ENCODE assay signal across 8 mouse cellular contexts in genomic region chr9:57501452-57501851, GRCm38 (mm10). TPM values are rescaled to one million over a fixed set of nuclear protein-coding genes. Genes with fewer than 3 reads are reported as not detected.
DNase-seq lines count a peak whose midpoint lies in the region; ATAC-seq and TF ChIP-seq lines count a peak whose summit lies in the region.
"Had no signal": no experiment of that assay in that cellular context is flagged by ENCODE, and none has a peak within 500 bp of the region (broad histone marks: within the 10 kb centered on the region; RNA-seq: fewer than 3 reads in every experiment).

No protein-coding gene starts in this region.

- H3K27ac ChIP-seq in lung, embryonic 14.5 days (ENCODE audit: low read depth) = no peak overlapping the region
- H3K27ac ChIP-seq in forebrain, embryonic 10.5 days = no peak overlapping the region

- no peaks in the 10 kb centered on the region for H3K9me3 ChIP-seq in lung, embryonic 14.5 days (ENCODE audit: low read depth, low read length)
- H3K9me3 ChIP-seq in forebrain, embryonic 10.5 days = no peaks in the 10 kb centered on the region

- intact Hi-C loops in left cerebral cortex, postnatal 25 days (cut with DNase I) = no loop called here

- H3K27me3 ChIP-seq in lung, embryonic 14.5 days (ENCODE audit: insufficient read depth, low read length) = peaks cover 71% of the 10 kb centered on the region
- H3K27me3 ChIP-seq in forebrain, embryonic 10.5 days (ENCODE audit: poor library complexity, severe bottlenecking) = peaks cover 98% of the 10 kb centered on the region

- no peaks in the 10 kb centered on the region for H3K36me3 ChIP-seq in lung, embryonic 14.5 days (ENCODE audit: insufficient read depth)
- H3K36me3 ChIP-seq in forebrain, embryonic 10.5 days (replicated peaks) = no peaks in the 10 kb centered on the region

- no peak overlapping the region for H3K4me3 ChIP-seq in lung, embryonic 14.5 days (ENCODE audit: low read depth, low read length)
- H3K4me3 ChIP-seq in forebrain, embryonic 10.5 days = peak overlapping the region; percentile 38

- no peak for DNase-seq in lung, embryonic 14.5 days
- DNase-seq in lung, postnatal 4 days = no peak
- DNase-seq in forebrain, embryonic 10.5 days (ENCODE audit: extremely low spot score, low spot score) = no peak
- DNase-seq in left cerebral cortex, postnatal 25 days (ENCODE audit: low spot score in 2 of 2) = peak; percentile 39 to 69
- peak; percentile 16 to 32 for DNase-seq in right cerebral cortex, postnatal 36 days (ENCODE audit: low spot score in 2 of 2)
- no peak for DNase-seq in B cell, adult 2 months
- DNase-seq in cerebellum, adult 9-11 months = no peak
- DNase-seq: cerebellum, adult 11-12 months had no signal

- 13% methylated on average over 13 of the region's 13 CpGs for WGBS in lung, embryonic 14.5 days
- WGBS in forebrain, embryonic 10.5 days = 4% methylated on average over 13 of the region's 13 CpGs

- ATAC-seq in lung, embryonic 14.5 days (ENCODE audit: insufficient read depth) = no peak

- no peak overlapping the region for H3K9ac ChIP-seq in lung, embryonic 14.5 days

- no peak for TF ChIP-seq CTCF in lung, embryonic 14.5 days (IDR thresholded peaks at IDR 0.05; ENCODE audit: low read depth)

- peaks cover 15% of the 10 kb centered on the region for H3K4me1 ChIP-seq in lung, embryonic 14.5 days (ENCODE audit: insufficient read depth)
- peaks cover 57% of the 10 kb centered on the region for H3K4me1 ChIP-seq in forebrain, embryonic 10.5 days

- H3K4me2 ChIP-seq in lung, embryonic 14.5 days = peak overlapping the region; percentile 16; the same call in 1 of the 2 replicates

RNA-seq across cellular contexts. Expression of gene Rpp25, which starts 2.4 kb away (rescaled TPM):
- 2.3 and 2.4 TPM in 2 replicates for polyA plus RNA-seq in lung, embryonic 14.5 days (2014; fragmentation: Nextera tagmentation; extraction: Ambion mirVana)
- polyA plus RNA-seq in forebrain, embryonic 10.5 days (2016; fragmentation: Nextera tagmentation; extraction: Ambion mirVana) = 1.2 and 1.4 TPM in 2 replicates
- total RNA-seq in left cerebral cortex, postnatal 25 days (2021) = 10 to 100 TPM; 15.6 to 16.1 TPM

RNA-seq across cellular contexts. Expression of gene Cox5a, which starts 19.6 kb away (rescaled TPM):
- polyA plus RNA-seq in lung, embryonic 14.5 days (2014; fragmentation: Nextera tagmentation; extraction: Ambion mirVana) = 527 and 554 TPM in 2 replicates
- 686 and 693 TPM in 2 replicates for polyA plus RNA-seq in forebrain, embryonic 10.5 days (2016; fragmentation: Nextera tagmentation; extraction: Ambion mirVana)
- 100 to 1,000 TPM; 423 to 447 TPM for total RNA-seq in left cerebral cortex, postnatal 25 days (2021)

RNA-seq across cellular contexts. Expression of gene Scamp5, which starts 33.6 kb away (rescaled TPM):
- polyA plus RNA-seq in lung, embryonic 14.5 days (2014; fragmentation: Nextera tagmentation; extraction: Ambion mirVana) = 4.4 and 4.9 TPM in 2 replicates
- polyA plus RNA-seq in forebrain, embryonic 10.5 days (2016; fragmentation: Nextera tagmentation; extraction: Ambion mirVana) = 12.9 and 15.5 TPM in 2 replicates
- total RNA-seq in left cerebral cortex, postnatal 25 days (2021) = 100 to 1,000 TPM; 403 to 415 TPM

RNA-seq across cellular contexts. Expression of gene Fam219b, which starts 35.9 kb away (rescaled TPM):
- 20.2 and 22.4 TPM in 2 replicates for polyA plus RNA-seq in lung, embryonic 14.5 days (2014; fragmentation: Nextera tagmentation; extraction: Ambion mirVana)
- polyA plus RNA-seq in forebrain, embryonic 10.5 days (2016; fragmentation: Nextera tagmentation; extraction: Ambion mirVana) = 17.7 and 18.7 TPM in 2 replicates
- 10 to 100 TPM; 20.6 to 23.5 TPM for total RNA-seq in left cerebral cortex, postnatal 25 days (2021)

RNA-seq across cellular contexts. Expression of gene Mpi, which starts 51.1 kb away (rescaled TPM):
- 35.1 and 38.1 TPM in 2 replicates for polyA plus RNA-seq in lung, embryonic 14.5 days (2014; fragmentation: Nextera tagmentation; extraction: Ambion mirVana)
- polyA plus RNA-seq in forebrain, embryonic 10.5 days (2016; fragmentation: Nextera tagmentation; extraction: Ambion mirVana) = 63.2 and 66.9 TPM in 2 replicates
- 10 to 100 TPM; 68.9 to 74.9 TPM for total RNA-seq in left cerebral cortex, postnatal 25 days (2021)

Comparison
In these comparisons a context has a peak if more than half of its experiments do, and no peak if none do; other contexts are left out.
1. DNase-seq: peak in left cerebral cortex, postnatal 25 days (2 of 2) and right cerebral cortex, postnatal 36 days (2 of 2); none in lung, embryonic 14.5 days (single experiment), lung, postnatal 4 days (0 of 2), forebrain, embryonic 10.5 days (single experiment), B cell, adult 2 months (0 of 2) and cerebellum, adult 9-11 months (single experiment).